Mouse (Mus musculus): ENCODE data around the gene RPS10-NUDT3.

Gene RPS10-NUDT3

DNA sequence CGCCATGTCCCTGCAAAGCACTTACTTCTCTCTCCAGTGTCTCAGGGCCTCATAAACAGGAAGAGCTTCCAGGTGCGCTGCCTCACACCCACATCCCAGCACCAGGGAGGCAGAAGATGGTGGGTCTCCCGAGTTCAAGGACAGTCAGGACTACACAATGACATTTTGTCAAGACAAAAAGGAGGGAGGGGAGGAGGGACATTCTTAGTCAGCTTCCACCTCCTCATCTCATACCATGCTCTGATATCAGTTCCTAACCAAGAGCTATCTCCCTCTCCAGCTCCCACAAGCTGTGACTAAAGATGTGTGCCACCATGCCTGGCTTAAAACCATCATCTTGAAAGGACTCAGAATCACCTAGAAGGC, 23.5 kb downstream of the RPS10-NUDT3 start:
- DNase-seq (ENCODE audit: extremely low read depth, low read depth), result no peak

DNA sequence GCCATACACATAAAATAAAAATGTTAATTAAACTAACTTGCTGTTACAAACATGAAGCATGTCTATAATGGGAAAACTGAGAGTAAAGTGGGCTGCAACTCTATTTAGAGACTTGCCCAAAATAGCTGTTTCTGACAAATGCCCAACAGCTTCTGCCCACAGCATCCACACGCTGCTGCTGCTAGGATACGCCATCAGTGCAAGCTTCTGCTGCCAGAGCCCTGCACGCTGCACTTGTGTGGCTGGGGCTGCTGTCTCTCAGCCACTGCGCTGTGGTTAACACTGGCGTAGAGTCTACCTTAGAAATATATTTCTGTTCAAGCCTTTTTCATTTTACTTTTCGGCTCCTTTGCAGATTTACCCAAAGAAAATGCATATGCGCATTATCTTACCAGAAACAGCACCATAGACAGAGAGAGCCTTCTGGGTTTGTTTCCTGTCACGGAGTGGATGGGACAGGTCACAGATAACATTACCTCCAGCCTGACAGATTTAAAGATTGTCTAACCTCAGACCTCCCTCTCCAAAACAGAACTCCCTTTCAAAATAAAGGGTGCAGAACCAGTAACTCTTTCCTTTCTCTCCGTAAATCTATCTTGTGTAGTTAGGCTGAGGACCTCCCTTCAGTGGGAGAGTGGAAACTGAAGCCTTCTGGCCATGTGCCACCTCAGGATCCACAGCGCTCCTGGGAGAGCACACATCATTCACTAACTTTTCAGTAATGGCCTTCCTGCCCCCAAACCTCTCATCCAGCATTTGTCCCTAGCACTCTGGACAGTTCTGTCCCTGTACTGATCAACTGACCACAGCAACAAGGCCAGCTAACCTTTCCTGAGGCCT, 24.1 kb downstream of the RPS10-NUDT3 start:
- no peak for DNase-seq (ENCODE audit: extremely low read depth, low read depth)

DNA sequence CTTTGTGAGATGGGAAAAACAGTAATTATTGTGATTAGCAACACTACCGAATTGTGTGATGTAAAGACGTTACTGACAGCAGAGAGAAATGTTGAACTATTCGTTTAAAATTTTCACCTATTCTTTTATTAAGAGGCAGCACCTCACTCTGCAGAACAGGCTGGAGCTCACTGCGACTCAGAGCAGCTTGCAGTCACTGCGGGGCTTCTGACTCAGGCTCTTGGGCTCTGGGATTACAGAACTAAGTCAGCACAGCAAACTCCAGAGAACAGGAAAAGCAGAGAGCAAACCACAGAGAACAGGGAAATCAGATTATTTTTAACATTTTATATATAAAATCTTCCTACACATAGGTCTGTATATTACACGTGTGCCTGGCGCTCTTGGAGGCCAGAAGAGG, 25.4 kb downstream of the RPS10-NUDT3 start:
- DNase-seq (ENCODE audit: extremely low read depth, low read depth), result no peak

- no peak for DNase-seq (ENCODE audit: extremely low read depth, low read depth)
Observed at GRCm38 (mm10) chr17:27603522-27604234, 31.3 kb downstream of the RPS10-NUDT3 start.

DNA sequence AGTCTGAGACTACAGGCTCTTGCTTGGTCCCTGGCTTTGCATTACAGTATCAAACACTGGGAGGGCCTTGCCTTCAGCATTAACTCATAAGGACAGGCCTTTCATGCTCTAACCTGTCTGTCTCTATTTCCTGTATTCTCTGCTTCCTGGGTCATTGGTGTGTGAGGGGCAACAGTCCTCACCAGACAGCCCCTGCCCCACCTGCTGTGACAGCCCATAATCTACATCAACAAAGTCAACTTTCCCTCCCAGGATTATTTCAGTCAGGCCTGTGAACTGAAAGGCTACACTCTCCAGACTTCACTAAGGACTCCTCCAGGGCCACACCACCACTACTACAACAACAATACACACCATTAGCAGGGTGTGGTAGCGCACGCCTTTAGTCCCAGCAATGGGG, 32.0 kb downstream of the RPS10-NUDT3 start:
- DNase-seq (ENCODE audit: extremely low read depth, low read depth), result no peak

- no peak for DNase-seq (ENCODE audit: extremely low read depth, low read depth)
Observed at GRCm38 (mm10) chr17:27600869-27601268, 34.2 kb downstream of the RPS10-NUDT3 start.

GRCm38 (mm10) chr17:27600286-27600685, 34.7 kb downstream of the RPS10-NUDT3 start:
- no peak for DNase-seq (ENCODE audit: extremely low read depth, low read depth)

GRCm38 (mm10) chr17:27596376-27597190, 38.4 kb downstream of the RPS10-NUDT3 start:
- no peak for DNase-seq (ENCODE audit: extremely low read depth, low read depth)

DNA sequence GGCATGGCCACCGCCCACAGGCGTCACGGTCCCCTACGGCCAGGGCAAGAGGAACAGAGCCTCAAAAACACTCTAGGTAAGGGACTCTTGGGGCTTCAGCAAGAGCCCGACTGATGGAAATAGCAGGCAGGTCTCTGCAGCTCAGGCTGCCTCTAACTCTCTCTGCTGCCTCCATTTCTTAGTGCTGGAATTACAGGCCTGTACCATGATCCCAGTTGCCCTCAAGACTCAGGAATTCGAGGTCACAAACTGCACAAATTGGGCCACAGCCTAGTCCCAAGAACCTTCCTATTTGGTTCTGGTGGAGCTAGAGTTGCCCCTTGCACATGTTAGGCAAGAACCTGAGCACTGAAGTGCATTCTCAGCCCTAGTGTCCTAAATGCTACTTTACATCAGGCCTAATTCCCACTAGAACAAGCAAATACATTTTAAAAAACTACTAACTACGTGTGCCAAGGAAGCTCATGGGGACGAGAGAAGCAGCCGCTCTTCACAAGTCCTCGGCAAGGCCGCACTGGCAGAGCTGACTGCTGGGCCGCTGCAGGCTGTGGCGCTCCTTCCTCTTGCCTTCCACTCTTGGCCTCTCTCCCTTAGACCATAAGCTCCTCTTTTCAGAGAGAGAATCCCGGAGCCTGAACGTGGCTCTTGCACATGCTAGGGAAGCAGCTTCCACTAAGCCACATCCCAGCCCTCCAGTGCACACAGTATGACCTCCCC, 39.2 kb downstream of the RPS10-NUDT3 start:
- DNase-seq (ENCODE audit: extremely low read depth, low read depth), result no peak

- no peak for DNase-seq (ENCODE audit: extremely low read depth, low read depth)
Observed at GRCm38 (mm10) chr17:27592565-27592910, 42.5 kb downstream of the RPS10-NUDT3 start.

DNA sequence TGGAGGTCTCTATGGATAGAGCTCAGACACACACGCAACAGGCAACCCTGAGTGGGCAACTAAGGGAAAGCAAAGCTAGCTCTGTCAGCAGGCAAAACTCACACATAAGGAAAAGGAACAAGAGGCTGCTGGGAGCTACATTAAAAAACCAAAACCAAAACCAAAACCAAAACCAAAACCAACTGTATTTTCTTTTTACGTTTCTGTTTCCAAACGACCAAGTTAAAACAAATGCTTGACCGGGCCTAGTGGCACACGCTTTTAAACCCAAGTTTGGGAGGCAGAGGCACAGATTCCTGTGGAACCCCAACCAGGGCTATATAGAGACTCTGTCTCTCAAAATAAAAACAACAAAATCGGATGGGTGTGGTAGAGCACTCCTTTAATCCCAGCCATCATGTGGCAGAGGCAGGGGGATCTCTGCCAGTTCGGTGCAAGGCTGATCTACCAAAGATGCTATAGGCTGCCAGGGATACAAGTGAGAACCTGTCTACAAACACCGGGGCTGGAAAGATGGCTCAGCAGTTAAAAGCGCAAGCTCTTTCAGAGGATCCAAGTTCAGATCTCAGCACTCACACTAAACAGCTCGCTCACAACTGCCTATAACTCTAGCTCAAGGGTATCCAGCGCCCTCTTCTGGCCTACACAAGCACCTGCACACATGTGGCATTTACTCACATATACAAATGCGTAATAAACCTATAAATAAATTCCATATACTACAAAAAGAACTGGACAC, 43.0 kb downstream of the RPS10-NUDT3 start:
- no peak for DNase-seq (ENCODE audit: extremely low read depth, low read depth)

DNA sequence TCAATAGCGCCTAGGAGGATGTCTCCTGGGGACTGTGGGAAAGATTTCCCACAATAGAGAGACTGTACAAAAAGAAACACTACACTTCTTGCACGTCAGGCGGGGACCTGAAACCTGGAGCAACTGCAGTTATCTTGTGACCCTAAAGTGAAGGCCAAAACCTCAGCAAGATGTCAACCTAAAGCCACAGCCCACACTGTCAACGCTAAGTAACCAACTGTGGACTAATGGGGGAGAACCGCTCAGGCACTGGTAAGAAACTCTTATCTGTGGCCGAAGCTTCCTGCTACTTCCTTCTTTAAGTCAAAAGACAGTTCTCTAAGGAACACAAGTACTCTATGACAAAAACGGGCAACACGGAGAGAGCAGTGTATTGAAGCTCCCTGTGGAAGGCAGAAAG, 46.8 kb downstream of the RPS10-NUDT3 start:
- DNase-seq (ENCODE audit: extremely low read depth, low read depth), result peak; percentile 89

GRCm38 (mm10) chr17:27587252-27587651, 47.8 kb downstream of the RPS10-NUDT3 start:
- DNase-seq (ENCODE audit: extremely low read depth, low read depth), result no peak

- no peak for DNase-seq (ENCODE audit: extremely low read depth, low read depth)
Observed at GRCm38 (mm10) chr17:27586661-27587060, 48.4 kb downstream of the RPS10-NUDT3 start.

- no peak for DNase-seq (ENCODE audit: extremely low read depth, low read depth)
Observed at GRCm38 (mm10) chr17:27583185-27583894, 51.7 kb downstream of the RPS10-NUDT3 start.

DNA sequence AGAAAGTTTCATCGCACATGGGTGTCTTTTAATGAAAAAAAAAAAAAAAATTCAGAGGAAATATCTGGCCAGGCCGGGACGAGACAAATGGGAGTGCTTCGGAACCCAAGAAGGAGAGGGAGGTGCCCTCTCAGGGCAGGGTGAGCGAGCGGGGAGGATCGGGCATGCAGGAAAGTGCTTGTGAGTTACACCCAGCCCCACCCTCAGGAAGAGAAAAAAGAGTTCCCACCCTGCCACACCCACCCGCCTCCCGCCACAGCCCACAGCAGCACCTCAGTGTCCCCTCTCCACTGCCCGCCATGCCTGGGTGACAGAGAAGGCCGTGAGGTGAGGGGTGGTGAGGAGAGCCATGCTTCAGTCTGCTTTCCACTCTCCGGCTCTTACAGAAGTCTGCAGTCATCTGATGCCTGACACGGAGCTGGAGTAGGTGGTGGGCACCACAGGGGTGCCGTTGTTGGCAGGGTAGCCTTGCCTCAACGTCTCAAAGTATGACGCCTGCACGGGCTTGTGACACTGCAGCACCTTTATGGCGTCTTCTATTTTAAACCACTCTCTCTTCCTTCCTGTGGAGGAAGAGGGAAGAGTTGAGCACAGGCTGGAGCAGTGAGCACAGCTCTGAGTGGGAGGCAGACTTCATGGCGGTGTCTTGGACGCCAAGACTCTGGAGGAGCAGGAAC, 54.5 kb downstream of the RPS10-NUDT3 start:
- no peak for DNase-seq (ENCODE audit: extremely low read depth, low read depth)

GRCm38 (mm10) chr17:27579816-27580215, 55.2 kb downstream of the RPS10-NUDT3 start:
- DNase-seq (ENCODE audit: extremely low read depth, low read depth), result no peak

DNA sequence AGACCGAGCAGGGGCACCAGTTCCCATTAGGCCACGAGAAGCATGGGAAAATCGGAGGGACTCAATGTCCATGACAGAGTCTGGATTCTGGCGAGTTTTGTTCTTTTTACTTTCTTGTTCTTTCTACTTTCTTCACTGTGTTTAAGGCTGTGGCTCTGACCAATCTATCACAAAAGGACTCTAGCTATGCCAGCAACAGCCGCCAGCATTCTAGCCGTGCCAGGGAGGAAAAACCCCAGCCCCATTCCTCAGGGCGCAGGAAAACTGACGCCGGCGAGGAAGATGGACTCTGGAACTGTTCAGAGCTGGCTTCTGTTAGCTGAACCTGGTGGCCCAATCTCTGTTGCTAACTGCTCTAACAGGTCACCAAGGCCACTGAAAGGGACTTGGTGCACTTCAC, 56.5 kb downstream of the RPS10-NUDT3 start:
- DNase-seq (ENCODE audit: extremely low read depth, low read depth), result no peak

DNA sequence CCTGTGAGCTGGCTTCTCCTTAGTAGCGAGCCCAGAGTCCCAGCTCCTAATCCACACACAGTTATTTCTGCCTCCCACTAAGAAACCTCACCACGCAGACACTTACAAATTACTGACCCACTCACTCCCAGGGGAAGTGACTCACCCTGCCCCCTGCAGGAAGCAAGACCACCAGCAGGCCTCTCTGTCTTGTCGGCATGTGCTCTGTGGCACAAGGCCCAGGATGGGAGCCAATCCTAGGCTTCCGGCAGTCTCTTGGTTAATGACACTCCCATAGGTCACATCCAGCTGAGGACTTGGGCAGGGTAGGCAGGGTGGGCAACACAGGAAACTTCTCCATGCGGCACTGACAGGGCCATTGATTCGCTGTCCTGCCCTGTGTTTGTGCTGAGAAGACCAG, 57.6 kb downstream of the RPS10-NUDT3 start:
- DNase-seq (ENCODE audit: extremely low read depth, low read depth), result no peak
